Mouse (Mus musculus) myocyte (in vitro differentiated cells): ENCODE data around the gene Ube2t. TPM values are rescaled to one million over a fixed set of nuclear protein-coding genes. Genes with fewer than 3 reads are reported as not detected.

Source experiments
- H3K27me3 ChIP-seq: one replicate; pipeline ENCODE4 v1.6.1; 2011; ENCODE audit not compliant: control insufficient read depth, insufficient read depth, insufficient read length
- H3K36me3 ChIP-seq: one replicate; pipeline ENCODE4 v1.6.1; 2011; ENCODE audit not compliant: control insufficient read depth, insufficient read depth
- H3K4me2 ChIP-seq: one replicate; pipeline ENCODE4 v1.6.1; 2011; ENCODE audit warnings: low read depth, control low read depth
- H3K4me3 ChIP-seq: one replicate; pipeline ENCODE4 v1.5.1; 2011; ENCODE audit warnings: mild to moderate bottlenecking, control low read depth, moderate library complexity
- H3K79me2 ChIP-seq: one replicate; pipeline ENCODE4 v1.6.1; 2011; ENCODE audit not compliant: control insufficient read depth, insufficient read depth
- H3ac ChIP-seq: one replicate; pipeline ENCODE4 v1.6.1; 2011; ENCODE audit not compliant: control insufficient read depth, insufficient read length
- CEBPB ChIP-seq: IDR thresholded peaks from 2 replicates; pipeline ENCODE4 v1.6.1; 2011; ENCODE audit warnings: mild to moderate bottlenecking, moderate library complexity; ENCODE audit not compliant: poor library complexity, insufficient read depth, severe bottlenecking
- E2F4 ChIP-seq: IDR thresholded peaks from one replicate; pipeline ENCODE4 v1.6.1; 2011; ENCODE audit warnings: mild to moderate bottlenecking, control low read depth, moderate library complexity; ENCODE audit not compliant: insufficient read depth
- MAX ChIP-seq: IDR thresholded peaks from one replicate; pipeline ENCODE4 v1.6.1; 2011; ENCODE audit warnings: low read depth, mild to moderate bottlenecking, control low read depth
- MYOD1 ChIP-seq, 3 experiments: IDR thresholded peaks; one replicate each; pipeline ENCODE4 v1.6.1; 2011; ENCODE audit warnings: control low read depth in 2 of 3, low read depth in 2 of 3, mild to moderate bottlenecking in 2 of 3, moderate library complexity in 1 of 3; ENCODE audit not compliant: insufficient read length in 2 of 3, control insufficient read depth in 1 of 3
- MYOG ChIP-seq, 3 experiments: IDR thresholded peaks; one replicate each; pipeline ENCODE4 v1.6.1; 2011; ENCODE audit warnings: control low read depth in 2 of 3, low read depth in 2 of 3, mild to moderate bottlenecking in 2 of 3; ENCODE audit not compliant: insufficient read length in 2 of 3, control insufficient read depth in 1 of 3, insufficient read depth in 1 of 3
- POLR2A ChIP-seq: IDR thresholded peaks from one replicate; pipeline ENCODE4 v1.6.1; 2011; ENCODE audit warnings: low read depth, mild to moderate bottlenecking, control low read depth, moderate library complexity; ENCODE audit not compliant: insufficient read length
- POLR2AphosphoS2 ChIP-seq: IDR thresholded peaks from one replicate; pipeline ENCODE4 v1.6.1; 2011; ENCODE audit warnings: low read depth, control low read depth; ENCODE audit not compliant: insufficient read length
- REST ChIP-seq: IDR thresholded peaks from one replicate; pipeline ENCODE4 v1.6.1; 2011; ENCODE audit warnings: mild to moderate bottlenecking, control low read depth, moderate library complexity; ENCODE audit not compliant: insufficient read depth, insufficient read length
- SRF ChIP-seq: IDR thresholded peaks from one replicate; pipeline ENCODE4 v1.6.1; 2011; ENCODE audit warnings: low read depth; ENCODE audit not compliant: control insufficient read depth, insufficient read length
- TCF12 ChIP-seq: IDR thresholded peaks from one replicate; pipeline ENCODE4 v1.6.1; 2011; ENCODE audit warnings: mild to moderate bottlenecking, control low read depth; ENCODE audit not compliant: poor library complexity, insufficient read depth, severe bottlenecking
- TCF3 ChIP-seq: IDR thresholded peaks from one replicate; pipeline ENCODE4 v1.6.1; 2011; ENCODE audit warnings: low read depth, control low read depth; ENCODE audit not compliant: insufficient read length
- USF1 ChIP-seq: IDR thresholded peaks from one replicate; pipeline ENCODE4 v1.6.1; 2011; ENCODE audit warnings: low read depth, mild to moderate bottlenecking, control low read depth, moderate library complexity
- polyA plus RNA-seq: library from polyadenylated mRNA; unstranded; fragments of >200 nt; fragmentation: generic; extraction: Trizol; gene quantifications from one replicate; pipeline ENCODE4 v1.2.1, GENCODE M21; 2012; ENCODE audit warnings: missing spikeins

Ube2t gene
- polyA plus RNA-seq, 1 experiment: 4.0 TPM

- H3K4me3 ChIP-seq: no peak overlapping the region
- H3K4me2 ChIP-seq: no peak overlapping the region
- H3K27me3 ChIP-seq: no peaks in the 10 kb centered on the region
- H3ac ChIP-seq: no peak overlapping the region
- TF ChIP-seq MAX (no peak), SRF (no peak), MYOG (IDR thresholded peaks at IDR 0.05; ENCODE audit: control insufficient read depth in 1 of 3, insufficient read depth in 1 of 3, insufficient read length in 2 of 3, low read depth in 2 of 3) (no peak), TCF3 (no peak), MYOD1 (IDR thresholded peaks at IDR 0.05; ENCODE audit: control insufficient read depth in 1 of 3, insufficient read length in 2 of 3, low read depth in 2 of 3) (no peak), POLR2A (no peak), CEBPB (no peak), POLR2AphosphoS2 (no peak), REST (no peak), E2F4 (no peak), TCF12 (no peak), USF1 (no peak)
- no peaks in the 10 kb centered on the region for H3K36me3 ChIP-seq
- H3K79me2 ChIP-seq: no peaks in the 10 kb centered on the region
These were observed 61.2 kb downstream of the Ube2t start for GRCm38 (mm10) chr1:135023583-135023982.

Other genes starting within 250 kb of the Ube2t start
- 4.4 TPM for gene Ppp1r12b, start 6.6 kb upstream of the Ube2t start, polyA plus RNA-seq
- 2.1 TPM for gene Lgr6, start 142.7 kb downstream of the Ube2t start, polyA plus RNA-seq
- gene Ptpn7, start 170.1 kb downstream of the Ube2t start, polyA plus RNA-seq: 0.26 TPM
- gene Arl8a, start 184.3 kb downstream of the Ube2t start, polyA plus RNA-seq: 61.2 TPM
- gene Gpr37l1, start 205.1 kb downstream of the Ube2t start, polyA plus RNA-seq: 0.07 TPM